Mouse (Mus musculus) B cell, adult 67 days (primary cell): Measurements from ENCODE around the gene Olfr309. TPM values are rescaled to one million over a fixed set of nuclear protein-coding genes. Genes with fewer than 3 reads are reported as not detected.

Experiments used
- total RNA-seq, 2 experiments: library from RNA; stranded (reverse); gene quantifications; 4 replicates each; pipeline ENCODE4 v1.2.4; 2023

Olfr309 gene
- not detected for total RNA-seq

GRCm38 (mm10) chr7:86313608-86314007, at the start of gene Olfr309:
Gene Olfr309 (minus strand): TSS chr7:86313708.

GRCm38 (mm10) chr7:86337486-86337885, 24.0 kb upstream of the Olfr309 start, which contains the start of gene Olfr307:
Gene Olfr307 (minus strand): TSS chr7:86337586.

GRCm38 (mm10) chr7:86325530-86325929, 12.0 kb upstream of the Olfr309 start, which contains the start of gene Olfr308:
Gene Olfr308 (minus strand): TSS chr7:86325630.

DNA sequence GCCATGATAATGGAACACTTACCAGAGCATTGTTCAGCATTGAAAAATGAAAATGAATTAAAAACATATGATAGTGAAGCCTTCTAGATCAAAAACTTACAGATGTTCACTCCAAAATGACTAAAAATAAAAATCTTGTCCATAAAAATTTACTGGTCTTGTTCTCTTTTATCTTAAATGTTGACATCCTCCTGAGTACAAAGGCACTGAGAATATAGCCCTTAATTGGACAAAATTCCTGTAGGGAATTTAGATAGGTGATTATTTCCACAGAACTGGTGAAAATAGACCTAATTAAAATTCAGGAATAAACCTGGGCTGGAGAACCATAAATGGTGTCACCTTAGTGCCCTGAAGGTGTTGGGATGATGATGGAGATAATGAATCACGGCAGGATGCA, 36.4 kb downstream of the Olfr309 start, which contains the start of gene Olfr310:
Gene Olfr310, minus strand, starts transcription at position 101 of the 400 bp plus-strand sequence.

Other genes with a start within 250 kb of the Olfr309 start
- gene Vmn2r75, start 141.9 kb downstream of the Olfr309 start, total RNA-seq = not detected
- gene Vmn2r76, start 67.4 kb downstream of the Olfr309 start, total RNA-seq = not detected
- not detected for gene Olfr310, start 36.5 kb downstream of the Olfr309 start, total RNA-seq
- gene Olfr308, start 11.9 kb upstream of the Olfr309 start, total RNA-seq = not detected
- not detected for gene Olfr307, start 23.9 kb upstream of the Olfr309 start, total RNA-seq
- gene Olfr305, start 53.2 kb upstream of the Olfr309 start, total RNA-seq = not detected
- not detected for gene Olfr304, start 73.0 kb upstream of the Olfr309 start, total RNA-seq
- gene Olfr303, start 84.1 kb upstream of the Olfr309 start, total RNA-seq = not detected
- not detected for gene Olfr301, start 90.1 kb upstream of the Olfr309 start, total RNA-seq
- gene Olfr299, start 146.2 kb upstream of the Olfr309 start, total RNA-seq = not detected
- gene Olfr298, start 178.8 kb upstream of the Olfr309 start, total RNA-seq = not detected
- gene Olfr297, start 206.3 kb upstream of the Olfr309 start, total RNA-seq = not detected